Mouse (Mus musculus) heart, adult 2 months (tissue): ENCODE data around the gene Rps6ka1.

Experiments used
- CTCF ChIP-seq: fragments of 200-600 bp; IDR thresholded peaks from 2 replicates; pipeline ENCODE4 v1.8.1; 2022; ENCODE audit warnings: antibody characterized with exemption, mild to moderate bottlenecking, moderate library complexity
- EP300 ChIP-seq: fragments of 200-500 bp; IDR thresholded peaks from 2 replicates; pipeline ENCODE4 v1.6.1; 2011; ENCODE audit warnings: low read depth, low read length, control low read depth; ENCODE audit not compliant: insufficient read depth
- POLR2A ChIP-seq: fragments of 200-500 bp; IDR thresholded peaks from 2 replicates; pipeline ENCODE4 v1.6.1; 2011; ENCODE audit warnings: mild to moderate bottlenecking, low read depth, low read length, control low read depth; ENCODE audit not compliant: insufficient read depth

GRCm38 (mm10) chr4:133839385-133839826, 48.2 kb downstream of the Rps6ka1 start:
- TF ChIP-seq POLR2A (no peak), CTCF (peak; percentile 48), EP300 (no peak)
